Comparison of ENCODE assay signal across 1 mouse cellular context in the genomic region with DNA sequence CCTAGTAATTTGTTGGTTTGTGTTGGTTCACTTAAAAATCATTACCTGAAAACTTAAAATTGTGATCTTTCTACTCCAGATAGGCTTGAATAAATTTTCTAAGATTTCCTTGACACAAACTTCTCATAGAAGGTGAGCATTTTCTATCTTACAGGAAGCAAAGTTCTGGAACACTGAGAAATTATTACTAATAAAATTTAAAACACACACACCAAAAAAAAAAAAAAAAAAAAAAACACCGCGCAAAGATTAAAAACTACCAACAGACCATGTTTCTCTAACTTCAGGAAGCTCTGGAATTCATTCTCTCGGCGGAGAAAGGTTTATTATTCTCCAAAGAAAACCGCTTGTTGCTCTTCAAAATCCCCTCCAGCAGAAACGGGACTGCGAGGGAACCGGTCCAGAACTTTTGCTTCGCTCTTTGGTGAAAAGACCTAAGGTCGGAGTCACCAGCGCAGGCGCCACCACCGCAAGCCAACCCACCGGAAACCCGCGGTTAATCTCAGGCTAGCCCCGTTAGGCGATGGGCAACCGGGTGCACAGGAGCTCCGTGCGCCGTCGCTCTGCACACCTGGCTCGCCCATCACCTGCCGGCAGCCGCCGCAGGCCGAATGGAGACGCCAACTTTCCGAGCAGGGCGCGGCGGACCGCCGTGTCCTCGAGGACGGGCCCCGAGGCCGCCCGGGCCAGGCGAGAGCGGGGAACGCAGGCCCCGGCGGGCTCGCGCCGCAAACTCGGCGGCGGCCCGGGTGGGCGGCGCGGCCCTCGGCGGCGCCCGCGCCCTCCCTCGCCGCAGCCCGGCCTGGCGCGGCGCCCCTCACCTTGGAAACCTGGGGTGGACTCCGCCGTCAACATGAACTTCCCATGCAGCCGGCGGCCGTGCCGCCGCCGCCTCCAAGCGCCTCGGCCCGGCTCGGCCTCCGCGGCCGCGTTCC.
TF ChIP-seq lines count a peak whose summit lies in the region.

No protein-coding gene starts in this region.

TF ChIP-seq in CH12.LX, 34 proteins besides CTCF, POLR2A, EP300 and RAD21 (continued from another document):
- TF ChIP-seq USF2 (conservative IDR thresholded peaks at IDR 0.05; ENCODE audit: low read depth, low read length) (no peak), HCFC1 (IDR thresholded peaks at IDR 0.05; ENCODE audit: low read depth, low read length) (0 out of 2 replicates have a peak, but pooled peaks have one; percentile 9), USF1 (IDR thresholded peaks at IDR 0.05; ENCODE audit: low read depth, low read length) (no peak), POLR2AphosphoS2 (IDR thresholded peaks at IDR 0.05; ENCODE audit: low read depth, low read length) (no peak), ZNF384 (IDR thresholded peaks at IDR 0.05; ENCODE audit: low read depth, low read length) (peak; percentile 83), ELF1 (IDR thresholded peaks at IDR 0.05; ENCODE audit: low read depth, low read length) (0 out of 2 replicates have a peak, but pooled peaks have one; percentile 25), MAX (IDR thresholded peaks at IDR 0.05; ENCODE audit: low read length) (no peak), CHD1 (IDR thresholded peaks at IDR 0.05; ENCODE audit: low read depth, low read length) (no peak), ZMIZ1 (IDR thresholded peaks at IDR 0.05; ENCODE audit: low read depth, low read length) (no peak), PAX5 (IDR thresholded peaks at IDR 0.05; ENCODE audit: low read length) (no peak), RCOR1 (conservative IDR thresholded peaks at IDR 0.05; ENCODE audit: low read depth, low read length) (no peak), TBP (conservative IDR thresholded peaks at IDR 0.05; ENCODE audit: low read depth, low read length) (no peak), MXI1 (IDR thresholded peaks at IDR 0.05; ENCODE audit: low read depth, low read length) (no peak), MAFK (IDR thresholded peaks at IDR 0.05; ENCODE audit: insufficient replicate concordance, low read length) (no peak), JUN (IDR thresholded peaks at IDR 0.05; ENCODE audit: insufficient read depth, low read depth, low read length) (no peak), SMC3 (IDR thresholded peaks at IDR 0.05; ENCODE audit: low read depth, low read length) (no peak)
